Mouse (Mus musculus): ENCODE measurements around the gene Hpse2. TPM values are rescaled to one million over a fixed set of nuclear protein-coding genes. Genes with fewer than 3 reads are reported as not detected.
"Not testable (repeated sequence)": the region's sequence is repeated elsewhere in the genome, so short reads cannot be mapped to it uniquely, and the experiment has no call there.

The Hpse2 gene
- total RNA-seq, 1 experiment from 2014 or later, result not detected

DNA sequence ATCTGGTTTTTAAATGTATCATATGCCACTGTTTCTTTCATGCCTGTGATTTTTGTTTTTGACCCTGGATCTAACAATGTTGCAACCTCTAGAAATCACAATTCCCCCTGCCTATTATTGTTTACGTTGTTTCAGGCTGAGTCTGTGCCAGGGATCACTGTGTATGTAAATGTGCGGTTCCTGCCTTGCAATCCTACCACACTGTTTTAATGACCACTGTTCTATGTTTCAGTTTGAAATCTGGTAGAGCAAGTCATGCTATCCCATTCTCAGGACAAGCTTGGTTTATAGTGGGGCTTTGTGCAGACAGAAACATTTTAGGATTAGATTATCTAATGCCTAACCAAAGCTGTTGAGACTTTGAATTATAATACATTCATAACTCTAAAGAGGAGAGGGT, 571.9 kb downstream of the Hpse2 start:
- no peak for ATAC-seq (replicated peaks; ENCODE audit: insufficient number of reproducible peaks, low FRiP score, low TSS enrichment, poor library complexity, severe bottlenecking)

DNA sequence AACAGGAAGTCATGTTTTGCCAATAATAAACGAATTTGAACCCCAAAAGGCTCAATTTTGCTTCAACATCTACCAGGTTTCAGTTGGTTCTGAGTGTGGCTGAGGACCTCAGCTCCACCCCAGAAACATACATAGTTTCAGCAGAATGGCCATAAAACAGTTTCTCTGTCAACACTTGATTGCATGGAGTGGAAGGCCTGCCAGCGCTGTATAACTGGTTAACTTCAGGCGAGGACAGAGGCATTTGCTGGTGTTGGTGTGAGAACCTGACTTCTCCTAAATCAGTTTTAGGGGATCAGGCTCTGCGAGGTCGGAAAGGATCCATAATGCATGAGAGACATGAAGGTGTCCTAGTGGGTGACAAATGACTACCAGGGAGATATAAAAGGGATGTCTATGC, 578.0 kb downstream of the Hpse2 start:
- ATAC-seq (replicated peaks; ENCODE audit: insufficient number of reproducible peaks, low FRiP score, low TSS enrichment, poor library complexity, severe bottlenecking), result no peak

DNA sequence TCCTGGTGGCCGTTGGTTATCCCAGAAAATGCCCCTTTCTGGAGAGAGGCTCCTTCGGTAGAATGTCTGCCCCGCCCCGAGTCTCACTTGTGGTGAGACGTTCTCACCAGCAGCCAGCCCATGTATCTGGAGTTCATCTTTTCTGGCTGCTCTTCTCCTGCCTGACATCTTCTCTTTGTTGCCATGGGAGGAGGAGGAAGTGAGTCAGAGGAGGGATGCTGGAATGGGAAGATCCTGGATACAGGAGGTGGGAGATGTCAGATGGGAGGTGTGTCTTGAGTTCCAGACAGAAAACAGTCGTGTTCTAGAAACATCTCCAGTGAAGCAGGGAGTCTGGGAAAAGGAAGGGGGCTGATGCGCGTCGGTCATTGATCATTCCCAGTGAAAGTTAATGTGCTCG, 578.7 kb downstream of the Hpse2 start:
- ATAC-seq (replicated peaks; ENCODE audit: insufficient number of reproducible peaks, low FRiP score, low TSS enrichment, poor library complexity, severe bottlenecking), result no peak

DNA sequence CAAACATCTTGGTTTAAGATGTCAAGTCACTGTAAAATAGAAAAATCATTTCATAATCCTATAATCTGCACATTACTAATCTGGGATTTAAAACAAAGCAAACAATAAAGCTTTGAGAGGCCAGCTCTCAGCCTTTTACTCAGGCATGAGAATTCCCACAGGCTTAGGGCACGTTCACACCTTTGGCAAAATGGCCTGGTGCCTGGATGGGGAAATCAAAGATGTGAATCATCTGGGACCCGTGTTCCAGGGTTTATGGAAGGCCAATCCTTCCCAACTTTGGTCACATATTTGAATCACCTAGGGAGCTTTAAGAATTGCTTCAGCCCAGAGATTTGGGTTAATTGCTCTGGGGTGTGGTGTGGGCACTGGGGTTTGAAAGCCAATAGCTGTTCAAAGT, 590.3 kb downstream of the Hpse2 start:
- ATAC-seq (replicated peaks; ENCODE audit: insufficient number of reproducible peaks, low FRiP score, low TSS enrichment, poor library complexity, severe bottlenecking), result no peak

DNA sequence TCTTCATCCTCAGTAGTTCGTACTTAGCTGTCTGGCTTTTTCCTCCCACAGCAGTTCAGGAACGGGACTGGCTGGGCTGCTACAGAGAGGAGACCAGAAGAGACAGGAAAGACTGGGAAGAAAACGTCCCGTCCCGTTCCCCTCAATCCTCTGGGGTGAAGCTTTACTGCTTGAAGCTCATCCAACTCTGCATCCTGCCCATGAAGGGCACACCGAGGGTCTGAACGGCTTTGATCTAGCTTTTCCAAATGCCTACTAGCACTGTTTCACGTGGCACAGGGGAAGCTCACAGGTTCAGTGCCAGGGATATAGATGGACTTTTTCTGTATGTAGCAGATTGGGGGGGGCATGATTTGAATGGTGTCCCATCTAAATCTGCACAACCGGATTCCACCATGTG, 592.4 kb downstream of the Hpse2 start:
- no peak for ATAC-seq (replicated peaks; ENCODE audit: insufficient number of reproducible peaks, low FRiP score, low TSS enrichment, poor library complexity, severe bottlenecking)

DNA sequence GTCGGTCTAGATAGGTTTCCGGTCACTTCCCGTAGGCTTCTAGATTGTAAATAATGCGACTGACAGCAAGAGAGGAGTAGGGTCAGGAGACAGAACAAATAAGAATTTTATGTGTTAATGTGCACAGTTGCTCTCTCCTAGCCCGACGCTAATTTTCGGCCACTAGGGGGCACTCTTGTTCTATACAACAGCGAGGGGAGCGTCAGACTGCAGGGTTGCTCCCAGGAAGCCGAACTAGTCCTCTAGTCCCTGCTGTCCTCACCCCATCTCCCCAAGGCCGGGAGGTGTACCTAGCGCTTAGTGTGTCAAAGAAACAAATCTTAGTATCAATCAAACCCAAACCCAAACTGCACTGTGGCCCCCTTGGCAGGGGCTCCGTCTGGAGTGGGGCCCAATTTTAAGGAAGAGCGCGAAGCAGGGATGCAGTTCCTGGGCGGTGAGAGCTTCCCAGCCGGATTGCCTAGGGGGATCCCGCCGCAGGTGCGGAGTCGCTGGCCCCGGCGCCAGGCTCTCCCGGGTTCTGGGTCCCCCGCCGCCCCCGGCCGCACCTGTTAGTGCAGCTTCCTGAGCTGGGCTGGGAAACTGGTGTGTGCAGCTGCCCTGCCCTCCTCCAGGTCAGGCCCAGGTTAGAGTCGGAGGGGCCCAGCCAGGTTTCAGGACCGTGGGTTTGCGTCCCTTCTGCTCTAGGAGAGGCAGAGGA, 593.1 kb downstream of the Hpse2 start:
- ATAC-seq (replicated peaks; ENCODE audit: insufficient number of reproducible peaks, low FRiP score, low TSS enrichment, poor library complexity, severe bottlenecking), result peak; percentile 82

DNA sequence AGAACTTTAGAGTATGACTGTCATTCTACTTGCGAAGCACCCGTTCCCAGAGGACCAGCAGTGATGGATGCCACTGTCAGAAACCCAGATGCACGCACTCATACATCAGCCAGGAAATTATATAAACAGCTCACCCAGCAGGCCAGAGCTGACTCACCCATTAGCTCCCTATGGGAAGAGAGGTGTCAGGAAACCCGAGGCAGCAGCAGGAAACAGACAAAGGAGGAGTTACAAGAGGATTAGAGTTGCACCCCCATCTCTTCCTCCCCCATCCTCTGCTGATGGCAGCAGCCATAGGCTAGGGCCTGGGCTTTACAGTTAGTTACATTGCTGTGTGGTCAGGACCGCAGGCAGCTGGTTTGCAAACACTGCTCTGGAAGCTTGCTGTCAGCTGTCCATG, 599.8 kb downstream of the Hpse2 start:
- ATAC-seq (replicated peaks; ENCODE audit: insufficient number of reproducible peaks, low FRiP score, low TSS enrichment, poor library complexity, severe bottlenecking), result no peak

DNA sequence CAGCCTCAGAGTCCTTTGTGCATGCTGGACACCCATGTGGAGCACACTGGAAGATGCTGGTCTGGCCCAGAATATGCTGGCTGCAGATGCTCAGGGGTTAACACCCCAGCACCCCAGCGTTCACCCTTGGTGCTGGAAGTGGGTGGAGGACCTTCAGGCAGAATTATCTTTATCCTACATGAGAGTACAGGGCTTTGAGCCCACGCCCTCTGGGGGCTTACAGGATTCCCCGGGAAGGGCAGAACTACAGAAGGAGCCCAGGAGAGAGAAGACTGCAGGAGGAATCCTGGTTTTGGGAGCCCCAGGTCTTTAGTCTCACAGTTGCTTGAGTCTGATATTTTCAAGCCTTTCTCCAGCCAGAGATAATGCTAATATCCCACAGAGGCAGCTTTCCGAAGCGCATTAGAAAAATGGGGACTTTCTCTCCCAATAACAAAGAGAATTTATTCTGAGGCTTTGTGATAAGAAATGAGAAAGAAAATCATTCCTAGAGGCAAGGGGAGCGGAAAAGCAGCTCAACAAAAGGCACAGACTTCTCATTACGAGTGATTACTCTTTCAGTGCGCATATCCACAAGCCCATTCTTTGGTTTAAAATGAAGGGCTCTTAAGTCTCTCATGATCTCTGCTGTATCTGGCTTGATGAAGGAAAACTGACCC, 602.5 kb downstream of the Hpse2 start:
- no peak for ATAC-seq (replicated peaks; ENCODE audit: insufficient number of reproducible peaks, low FRiP score, low TSS enrichment, poor library complexity, severe bottlenecking)

DNA sequence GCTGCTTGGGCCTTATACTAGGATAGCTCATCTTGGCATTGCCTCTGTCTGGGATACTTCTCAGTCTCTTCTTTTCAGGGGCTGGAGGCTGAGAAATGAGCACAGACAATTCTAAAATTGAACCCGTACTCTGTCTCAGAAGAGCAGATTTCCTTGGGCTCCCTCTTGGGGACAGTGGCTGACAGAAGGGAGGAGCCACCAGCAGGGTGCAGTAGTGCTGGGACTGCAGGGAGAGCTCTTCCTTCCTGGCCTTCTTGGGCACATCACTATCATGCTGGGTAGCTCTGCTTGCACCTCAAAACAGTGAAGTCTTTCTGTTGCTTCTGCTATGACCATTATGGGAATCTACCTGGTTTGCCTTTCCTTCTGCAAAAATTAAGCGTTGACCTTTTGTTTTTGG, 603.0 kb downstream of the Hpse2 start:
- ATAC-seq (replicated peaks; ENCODE audit: insufficient number of reproducible peaks, low FRiP score, low TSS enrichment, poor library complexity, severe bottlenecking), result no peak

DNA sequence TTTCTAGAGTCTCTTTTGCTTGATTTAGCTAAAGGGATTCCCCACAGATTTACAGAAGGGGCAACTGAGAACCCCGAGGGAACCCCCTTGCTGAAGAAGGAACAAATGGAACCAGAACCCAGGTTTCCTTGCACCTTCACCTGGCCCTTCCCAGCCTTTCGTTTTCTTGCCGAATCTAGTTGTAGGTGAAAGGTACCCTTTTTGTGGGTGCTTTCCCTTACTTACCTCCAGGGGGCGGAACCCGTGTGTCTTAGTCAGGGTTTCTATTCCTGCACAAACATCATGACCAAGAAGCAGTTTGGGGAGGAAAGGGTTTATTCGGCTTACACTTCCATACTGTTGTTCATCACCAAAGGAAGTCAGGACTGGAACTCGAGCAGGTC, 608.0 kb downstream of the Hpse2 start:
- ATAC-seq (replicated peaks; ENCODE audit: insufficient number of reproducible peaks, low FRiP score, low TSS enrichment, poor library complexity, severe bottlenecking), result not testable (repeated sequence)

DNA sequence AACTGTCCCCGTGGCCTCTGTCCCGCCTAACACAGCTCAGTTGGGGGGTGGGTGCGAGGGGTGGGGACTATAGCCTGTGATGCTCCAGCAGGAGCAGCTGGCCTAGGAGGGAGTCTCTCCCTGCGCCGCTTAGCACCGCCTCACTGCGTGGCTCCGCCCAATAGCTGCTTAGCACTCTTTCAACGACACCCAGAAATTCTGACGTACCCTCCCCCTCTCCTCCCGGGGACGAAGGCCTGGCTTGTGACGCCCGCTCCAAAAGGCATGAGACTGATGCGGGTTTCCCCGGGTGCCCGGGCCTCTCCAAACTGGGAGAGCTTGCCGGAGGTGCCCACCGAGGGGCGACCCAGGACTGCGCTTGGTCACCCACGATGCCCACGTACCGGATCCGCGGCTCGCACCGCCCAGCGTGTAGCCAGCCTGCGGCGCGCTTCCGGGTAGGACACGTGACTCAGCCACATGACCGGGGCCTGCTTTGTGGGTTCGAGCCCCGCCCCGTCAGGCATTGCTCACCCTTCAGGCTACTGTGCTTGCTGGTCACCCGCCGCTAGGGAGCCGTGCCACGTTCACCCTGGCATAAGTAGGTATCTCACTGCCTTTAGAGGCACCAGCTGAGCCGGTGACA, 608.5 kb downstream of the Hpse2 start, which contains the start of gene Hps1:
Hps1 (minus strand) TSS at position 448 of the 625 bp plus-strand sequence.
- ATAC-seq (replicated peaks; ENCODE audit: insufficient number of reproducible peaks, low FRiP score, low TSS enrichment, poor library complexity, severe bottlenecking), result peak; percentile 86

DNA sequence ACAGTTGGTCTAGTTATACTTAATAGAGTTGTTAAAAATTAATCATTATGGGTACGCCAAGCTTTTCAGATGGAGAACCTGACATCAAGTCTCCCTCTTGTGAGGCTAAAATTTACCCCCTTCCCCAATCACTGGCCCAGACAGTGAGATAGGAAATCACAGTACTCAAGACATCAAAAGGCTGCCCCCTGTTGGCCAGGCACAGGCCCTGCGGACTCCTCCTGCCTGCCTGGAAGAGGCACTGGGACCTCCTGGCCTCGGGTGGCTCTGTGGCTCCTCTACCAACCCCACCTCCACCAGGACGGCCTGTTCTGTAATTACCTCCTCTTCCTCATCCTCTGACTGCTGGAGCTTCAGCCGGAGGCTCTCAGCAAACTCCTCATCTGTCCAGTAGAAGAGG, 610.4 kb downstream of the Hpse2 start:
- ATAC-seq (replicated peaks; ENCODE audit: insufficient number of reproducible peaks, low FRiP score, low TSS enrichment, poor library complexity, severe bottlenecking), result 0 out of 2 replicates have a peak, but pooled peaks have one; percentile 17

DNA sequence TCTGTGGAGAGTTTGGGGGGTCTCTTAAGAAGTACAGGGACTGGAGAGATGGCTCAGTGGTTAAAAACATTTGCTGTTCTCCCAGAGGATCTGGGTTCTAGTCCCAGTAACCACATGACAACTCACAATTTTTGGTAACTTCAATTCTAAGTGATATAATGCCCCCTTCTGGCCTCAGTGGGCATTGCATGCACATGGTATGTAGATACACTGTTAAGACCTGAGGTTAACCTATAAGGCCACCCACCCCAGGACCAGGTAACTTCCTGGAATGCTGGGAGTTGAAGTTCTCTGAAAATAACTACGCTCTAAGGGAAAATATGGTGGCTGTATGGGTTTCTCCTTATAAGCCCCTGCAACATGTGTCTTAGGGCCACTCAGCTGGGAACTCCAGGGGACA, 611.3 kb downstream of the Hpse2 start:
- ATAC-seq (replicated peaks; ENCODE audit: insufficient number of reproducible peaks, low FRiP score, low TSS enrichment, poor library complexity, severe bottlenecking), result no peak

DNA sequence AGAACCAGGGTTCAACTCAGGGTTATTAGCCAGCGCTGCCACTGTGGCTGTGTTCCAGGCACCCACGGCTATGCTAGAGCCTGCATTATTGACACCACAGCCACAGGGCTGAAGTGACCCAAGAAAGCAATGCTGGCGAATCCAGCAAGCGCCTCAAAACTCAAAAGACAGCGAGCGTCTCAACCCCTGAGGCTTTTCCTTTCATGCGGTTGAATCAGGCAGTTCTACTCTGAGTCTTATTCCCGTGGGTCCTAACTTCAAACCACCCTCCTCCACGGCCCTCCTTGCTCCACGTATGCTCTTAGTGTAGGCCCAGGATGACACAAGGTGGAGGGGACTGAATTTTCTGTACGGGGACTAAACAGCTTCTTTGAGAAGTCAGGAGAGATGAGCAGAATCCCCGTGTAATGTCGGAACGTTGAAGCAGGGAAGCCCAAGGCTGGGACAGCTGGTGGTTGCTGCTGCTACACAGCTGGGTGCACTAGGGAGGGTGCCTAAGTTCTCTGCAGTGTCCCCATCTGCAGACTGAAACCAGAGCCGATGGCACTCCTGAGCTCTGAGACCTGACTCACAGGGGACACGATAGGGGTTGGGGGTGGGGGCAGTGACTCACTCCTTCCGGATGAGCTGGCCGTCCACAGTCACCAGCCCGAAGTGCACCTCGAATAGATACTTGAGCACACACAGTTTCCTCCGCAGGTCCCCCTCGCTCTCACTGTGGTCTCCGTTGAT, 617.8 kb downstream of the Hpse2 start:
- no peak for ATAC-seq (replicated peaks; ENCODE audit: insufficient number of reproducible peaks, low FRiP score, low TSS enrichment, poor library complexity, severe bottlenecking)

DNA sequence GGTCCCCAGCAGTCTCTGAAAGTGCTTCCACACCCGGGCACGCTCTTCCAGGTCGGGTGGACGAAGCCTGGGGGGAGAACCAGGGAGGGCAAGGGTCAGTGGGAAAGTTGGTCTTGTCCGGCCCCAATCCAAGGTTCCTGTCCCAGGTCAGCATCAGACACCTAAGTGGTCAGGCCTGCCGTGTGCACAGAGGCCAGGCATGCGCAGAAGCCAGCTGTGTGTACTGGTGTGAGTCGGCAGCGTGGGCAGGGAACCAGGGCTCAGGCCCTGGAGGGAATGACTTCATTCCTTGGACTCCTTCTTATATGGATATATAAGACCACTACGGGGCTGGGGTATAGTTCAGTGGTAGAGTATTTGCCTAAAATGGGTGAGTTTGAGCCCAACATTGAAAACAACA, 618.5 kb downstream of the Hpse2 start:
- ATAC-seq (replicated peaks; ENCODE audit: insufficient number of reproducible peaks, low FRiP score, low TSS enrichment, poor library complexity, severe bottlenecking), result no peak

DNA sequence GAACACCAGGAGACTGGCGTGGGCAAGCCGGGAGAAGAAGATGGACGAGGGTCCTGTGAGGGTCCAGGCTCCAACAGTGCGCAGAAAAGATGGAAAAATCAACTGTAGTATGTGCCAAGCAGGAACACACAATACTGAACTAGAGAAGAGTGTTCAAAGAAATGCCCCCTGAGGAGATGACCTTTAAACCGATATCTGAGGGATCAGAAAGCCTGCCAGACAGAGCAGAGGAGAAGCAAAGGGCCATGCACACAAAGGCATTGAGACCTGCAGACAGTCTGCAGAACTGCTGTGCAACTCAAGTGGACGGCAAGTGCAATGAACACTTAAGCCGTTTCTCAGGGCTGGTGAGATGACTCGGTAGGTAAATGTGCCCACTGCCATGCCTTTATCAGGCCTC, 620.8 kb downstream of the Hpse2 start:
- ATAC-seq (replicated peaks; ENCODE audit: insufficient number of reproducible peaks, low FRiP score, low TSS enrichment, poor library complexity, severe bottlenecking), result no peak

DNA sequence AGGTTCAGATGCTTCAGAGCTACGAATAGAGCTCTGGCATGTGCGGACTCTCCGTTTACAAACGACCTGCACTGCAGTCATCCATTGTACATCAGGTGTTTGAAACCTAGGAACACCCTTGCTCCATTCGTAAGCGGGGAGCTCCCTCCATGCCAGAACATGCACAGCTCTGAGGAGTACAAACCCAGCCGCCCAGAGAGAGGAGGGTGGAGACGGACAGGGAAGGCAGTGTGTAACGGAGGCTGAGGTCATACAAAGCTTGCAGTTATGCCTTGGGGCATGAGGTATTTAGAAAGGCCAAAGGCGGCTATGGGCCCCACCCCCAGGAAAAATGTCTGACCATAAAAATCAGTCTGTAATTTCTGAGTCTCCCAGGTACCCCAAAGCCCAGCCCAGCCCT, 623.8 kb downstream of the Hpse2 start:
- ATAC-seq (replicated peaks; ENCODE audit: insufficient number of reproducible peaks, low FRiP score, low TSS enrichment, poor library complexity, severe bottlenecking), result no peak

DNA sequence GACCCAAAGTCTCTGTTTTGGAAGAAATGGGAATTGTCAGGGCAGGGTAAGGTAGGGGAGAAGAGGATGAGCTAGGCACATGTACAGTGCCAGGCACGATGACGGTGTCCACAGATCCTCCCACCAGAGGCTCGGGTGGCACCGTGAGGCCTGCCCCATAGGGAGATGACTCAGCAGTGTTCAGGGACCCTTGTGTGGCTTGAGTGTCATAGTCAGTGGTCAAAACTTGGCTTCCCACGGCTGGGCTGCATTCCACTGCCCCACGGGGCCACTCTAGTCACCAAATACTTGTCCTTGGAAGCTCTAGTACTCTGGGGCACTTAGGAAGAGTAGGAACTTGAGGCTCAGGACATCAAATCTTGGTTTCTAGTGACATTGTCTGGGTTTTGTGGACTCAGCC, 631.5 kb downstream of the Hpse2 start:
- no peak for ATAC-seq (replicated peaks; ENCODE audit: insufficient number of reproducible peaks, low FRiP score, low TSS enrichment, poor library complexity, severe bottlenecking)

DNA sequence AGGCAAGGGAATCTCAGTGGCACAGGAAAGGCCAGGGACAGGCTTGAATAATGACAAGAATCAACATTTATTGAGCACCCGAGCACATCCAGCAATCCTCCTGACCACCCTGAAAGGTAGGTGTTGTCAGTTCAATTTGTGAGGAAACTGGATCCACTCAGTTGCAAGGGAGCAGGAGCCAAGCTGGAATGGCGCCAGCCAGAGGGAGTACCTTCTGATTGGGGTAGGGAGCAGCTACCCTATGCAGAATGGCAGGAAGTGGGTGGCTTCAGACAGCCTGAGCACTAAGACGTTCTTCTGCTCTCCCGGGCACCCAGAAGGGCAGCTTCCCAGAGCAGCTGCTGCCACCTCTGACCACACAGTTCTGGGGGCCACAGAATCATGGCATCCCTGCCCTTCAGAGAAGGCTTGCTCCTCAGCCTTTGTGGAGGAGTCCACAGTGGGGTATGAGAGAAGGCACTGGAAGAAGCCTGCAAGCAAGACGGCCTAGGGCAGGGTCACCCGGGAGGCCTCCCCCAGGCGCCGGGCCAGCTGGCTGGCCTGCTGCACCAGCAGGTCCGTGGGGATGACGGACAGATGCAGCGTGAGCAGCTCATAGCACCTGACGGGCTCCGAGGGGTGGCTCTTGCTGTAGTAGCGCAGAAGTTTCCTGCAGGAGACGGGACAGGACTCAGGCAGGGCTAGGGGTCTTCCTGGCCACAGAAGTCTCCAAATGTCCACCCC, 632.8 kb downstream of the Hpse2 start:
- ATAC-seq (replicated peaks; ENCODE audit: insufficient number of reproducible peaks, low FRiP score, low TSS enrichment, poor library complexity, severe bottlenecking), result no peak

All from monocyte, adult 5-6 weeks (primary cell).